Mouse (Mus musculus): Measurements from ENCODE around the gene Perm1. TPM values are rescaled to one million over a fixed set of nuclear protein-coding genes. Genes with fewer than 3 reads are reported as not detected.

The Perm1 gene
- 0.45 and 0.91 TPM in 2 replicates for polyA plus RNA-seq (2015; fragmentation: Nextera tagmentation; extraction: Ambion mirVana)

DNA sequence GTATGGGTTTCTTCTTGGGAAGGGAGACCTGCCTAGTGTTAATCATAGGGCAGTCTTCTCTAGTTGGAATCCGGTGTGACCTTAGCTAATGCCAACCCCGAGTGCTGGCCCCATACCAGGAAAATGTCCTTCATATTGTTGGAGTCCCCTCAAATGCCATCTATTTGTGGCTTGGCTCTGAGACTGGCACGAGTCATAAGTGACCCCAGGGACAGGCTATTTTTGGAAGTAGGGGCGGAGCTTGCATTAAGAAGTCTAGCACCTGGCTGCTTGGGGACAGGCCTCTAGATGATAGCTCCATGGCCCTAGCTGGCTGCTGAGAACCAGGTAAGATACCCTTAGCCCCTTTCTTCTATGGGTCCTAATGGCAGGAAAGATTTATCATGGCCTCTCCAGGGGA is at the start of gene Perm1:
TSS of gene Perm1 (plus strand) at position 220 of the 400 bp plus-strand sequence.
- no peak within 1 kb of the TSS for H3K4me2 ChIP-seq (ENCODE audit: low read depth, low read length)
- no peaks in the 10 kb centered on the region for H3K36me3 ChIP-seq (ENCODE audit: control insufficient read depth, insufficient read depth, low read length)
- no peak for ATAC-seq (ENCODE audit: low read depth)
- H3K4me1 ChIP-seq (replicated peaks; ENCODE audit: control insufficient read depth, insufficient read depth, low read length): no peaks in the 10 kb centered on the region
- H3K4me3 ChIP-seq (ENCODE audit: low read length): no peak within 1 kb of the TSS
- 57% methylated on average over 4 of the region's 4 CpGs for WGBS
- H3K27me3 ChIP-seq (ENCODE audit: control insufficient read depth, insufficient read depth, low read depth, low read length): no peaks in the 10 kb centered on the region
- H3K9me3 ChIP-seq (ENCODE audit: control insufficient read depth, low read length): no peaks in the 10 kb centered on the region
- no peak within 1 kb of the TSS for H3K27ac ChIP-seq (ENCODE audit: low read length)
- no peak within 1 kb of the TSS for H3K9ac ChIP-seq (ENCODE audit: low read length)

DNA sequence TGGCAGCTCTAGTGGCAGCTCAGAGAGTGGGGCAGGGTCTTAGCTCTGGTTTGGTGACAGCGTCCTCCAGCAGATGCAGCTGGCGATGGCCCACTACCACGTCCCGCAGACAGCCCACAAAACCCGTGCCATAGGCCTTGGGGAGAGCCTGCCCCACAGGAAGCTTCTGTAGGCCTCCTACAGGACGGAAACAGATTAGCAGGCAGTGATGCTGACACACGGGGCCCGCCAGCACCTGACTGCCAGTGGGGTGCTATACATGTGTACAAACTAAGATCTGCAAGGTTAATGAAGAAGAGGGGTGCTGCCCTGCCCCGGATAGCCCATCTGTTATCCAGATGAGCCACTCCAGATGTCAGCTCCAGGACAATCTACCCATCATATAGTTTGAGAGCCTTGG is 49.2 kb upstream of the Perm1 start:
- Histone ChIP-seq H3K4me3 (ENCODE audit: low read length) (no peak overlapping the region), H3K36me3 (ENCODE audit: control insufficient read depth, insufficient read depth, low read length) (peaks cover 45% of the 10 kb centered on the region), H3K4me2 (ENCODE audit: low read depth, low read length) (no peak overlapping the region), H3K9me3 (ENCODE audit: control insufficient read depth, low read length) (peaks cover 6% of the 10 kb centered on the region), H3K27ac (ENCODE audit: low read length) (no peak overlapping the region), H3K4me1 (replicated peaks; ENCODE audit: control insufficient read depth, insufficient read depth, low read length) (no peaks in the 10 kb centered on the region), H3K27me3 (ENCODE audit: control insufficient read depth, insufficient read depth, low read depth, low read length) (no peaks in the 10 kb centered on the region), H3K9ac (ENCODE audit: low read length) (no peak overlapping the region)
- WGBS: 89% methylated on average over 9 of the region's 9 CpGs
- no peak for ATAC-seq (ENCODE audit: low read depth)

DNA sequence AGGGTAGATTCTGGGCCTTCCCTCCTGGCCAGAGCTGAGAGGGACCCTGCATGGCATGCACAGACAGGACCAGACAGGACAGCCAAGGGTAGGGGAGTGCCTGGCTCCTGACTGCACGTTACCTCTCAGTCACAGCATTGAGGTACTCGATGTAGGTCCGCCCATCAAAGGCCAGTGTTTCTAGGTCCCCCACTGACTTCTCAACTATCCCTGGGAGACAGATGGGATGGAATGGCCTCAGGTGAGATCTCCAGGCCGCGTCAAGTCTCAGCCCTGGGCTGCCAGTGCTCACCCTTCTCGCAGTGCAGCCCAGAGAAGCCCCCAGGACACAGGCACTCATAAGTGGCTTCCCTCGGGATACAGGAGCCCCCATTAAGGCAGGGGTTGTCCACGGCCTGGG is 47.1 kb upstream of the Perm1 start:
- Histone ChIP-seq H3K9ac (ENCODE audit: low read length) (no peak overlapping the region), H3K9me3 (ENCODE audit: control insufficient read depth, low read length) (no peaks in the 10 kb centered on the region), H3K4me3 (ENCODE audit: low read length) (no peak overlapping the region), H3K36me3 (ENCODE audit: control insufficient read depth, insufficient read depth, low read length) (peaks cover 53% of the 10 kb centered on the region), H3K4me1 (replicated peaks; ENCODE audit: control insufficient read depth, insufficient read depth, low read length) (no peaks in the 10 kb centered on the region), H3K4me2 (ENCODE audit: low read depth, low read length) (no peak overlapping the region), H3K27ac (ENCODE audit: low read length) (no peak overlapping the region), H3K27me3 (ENCODE audit: control insufficient read depth, insufficient read depth, low read depth, low read length) (no peaks in the 10 kb centered on the region)
- no peak for ATAC-seq (ENCODE audit: low read depth)
- 90% methylated on average over 8 of the region's 8 CpGs for WGBS

DNA sequence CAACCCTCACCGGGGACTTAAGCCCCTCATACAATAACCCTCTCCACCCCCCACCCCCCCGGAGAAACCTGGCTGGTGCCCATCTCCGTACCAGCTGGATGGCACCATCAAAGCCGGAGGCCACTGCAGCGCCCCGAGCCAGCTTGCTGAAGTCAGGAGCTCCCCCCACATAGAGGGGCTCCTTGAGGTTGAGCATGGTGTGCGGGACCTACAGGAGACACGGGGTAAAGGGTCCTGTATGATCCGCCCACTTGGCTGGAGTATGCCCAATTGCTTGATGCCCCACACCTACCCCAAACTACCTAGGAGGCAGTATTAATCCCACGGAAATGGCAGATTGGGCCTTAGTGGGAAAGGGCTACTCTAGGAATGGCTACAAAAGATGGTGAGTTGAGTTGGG is 46.5 kb upstream of the Perm1 start:
- peaks cover 56% of the 10 kb centered on the region for H3K36me3 ChIP-seq (ENCODE audit: control insufficient read depth, insufficient read depth, low read length)
- no peak overlapping the region for H3K9ac ChIP-seq (ENCODE audit: low read length)
- H3K4me3 ChIP-seq (ENCODE audit: low read length): no peak overlapping the region
- no peaks in the 10 kb centered on the region for H3K27me3 ChIP-seq (ENCODE audit: control insufficient read depth, insufficient read depth, low read depth, low read length)
- no peak for ATAC-seq (ENCODE audit: low read depth)
- H3K4me1 ChIP-seq (replicated peaks; ENCODE audit: control insufficient read depth, insufficient read depth, low read length): no peaks in the 10 kb centered on the region
- H3K27ac ChIP-seq (ENCODE audit: low read length): no peak overlapping the region
- H3K4me2 ChIP-seq (ENCODE audit: low read depth, low read length): no peak overlapping the region
- no peaks in the 10 kb centered on the region for H3K9me3 ChIP-seq (ENCODE audit: control insufficient read depth, low read length)
- WGBS: 92% methylated on average over 10 of the region's 10 CpGs

DNA sequence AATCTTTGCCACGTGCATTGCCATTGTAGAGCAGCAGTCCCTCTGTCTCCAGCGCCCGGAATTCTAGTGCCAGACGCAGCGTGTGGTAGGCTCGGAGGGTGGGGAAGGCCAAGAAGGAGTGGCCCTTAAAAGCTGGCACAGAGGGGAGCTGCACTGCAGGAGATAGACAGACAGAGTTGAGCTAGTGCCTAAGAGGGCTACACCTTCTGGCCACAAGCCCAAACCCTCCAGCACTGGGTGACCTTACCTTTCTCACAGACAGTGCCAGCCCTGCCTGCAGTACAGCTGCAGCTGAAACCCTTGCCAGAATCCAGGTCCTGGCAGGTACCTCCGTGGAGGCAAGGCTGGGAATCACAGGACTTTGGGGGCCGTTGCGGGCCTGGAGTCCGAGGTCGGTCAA is 43.8 kb upstream of the Perm1 start:
- peaks cover 71% of the 10 kb centered on the region for H3K36me3 ChIP-seq (ENCODE audit: control insufficient read depth, insufficient read depth, low read length)
- H3K4me2 ChIP-seq (ENCODE audit: low read depth, low read length): no peak overlapping the region
- no peak for ATAC-seq (ENCODE audit: low read depth)
- no peaks in the 10 kb centered on the region for H3K27me3 ChIP-seq (ENCODE audit: control insufficient read depth, insufficient read depth, low read depth, low read length)
- H3K27ac ChIP-seq (ENCODE audit: low read length): no peak overlapping the region
- H3K4me3 ChIP-seq (ENCODE audit: low read length): no peak overlapping the region
- H3K4me1 ChIP-seq (replicated peaks; ENCODE audit: control insufficient read depth, insufficient read depth, low read length): no peaks in the 10 kb centered on the region
- H3K9me3 ChIP-seq (ENCODE audit: control insufficient read depth, low read length): no peaks in the 10 kb centered on the region
- WGBS: 95% methylated on average over 11 of the region's 11 CpGs
- no peak overlapping the region for H3K9ac ChIP-seq (ENCODE audit: low read length)

DNA sequence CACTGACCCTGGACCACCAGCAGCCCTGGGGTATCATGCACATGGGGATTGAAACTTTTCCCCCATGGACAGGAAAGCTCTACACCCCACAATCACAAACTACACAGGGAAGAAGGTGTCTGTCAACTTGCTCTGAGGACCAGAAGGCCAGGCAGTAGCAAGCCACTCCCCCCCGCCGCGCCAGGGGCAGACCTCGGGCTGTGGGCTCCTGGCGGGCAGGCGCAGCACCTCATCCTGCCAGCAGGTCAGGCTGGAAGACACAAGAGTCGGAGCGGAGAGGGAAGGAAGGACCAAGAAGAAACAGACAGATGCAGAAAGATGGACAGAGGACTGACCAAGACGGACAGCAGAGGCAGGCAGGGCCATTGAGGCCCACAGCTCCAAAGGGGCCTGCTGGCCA is 38.0 kb upstream of the Perm1 start:
- no peaks in the 10 kb centered on the region for H3K4me1 ChIP-seq (replicated peaks; ENCODE audit: control insufficient read depth, insufficient read depth, low read length)
- H3K4me3 ChIP-seq (ENCODE audit: low read length): no peak overlapping the region
- no peaks in the 10 kb centered on the region for H3K9me3 ChIP-seq (ENCODE audit: control insufficient read depth, low read length)
- 88% methylated on average over 9 of the region's 9 CpGs for WGBS
- H3K27me3 ChIP-seq (ENCODE audit: control insufficient read depth, insufficient read depth, low read depth, low read length): no peaks in the 10 kb centered on the region
- H3K4me2 ChIP-seq (ENCODE audit: low read depth, low read length): no peak overlapping the region
- H3K9ac ChIP-seq (ENCODE audit: low read length): no peak overlapping the region
- no peak overlapping the region for H3K27ac ChIP-seq (ENCODE audit: low read length)
- peaks cover 56% of the 10 kb centered on the region for H3K36me3 ChIP-seq (ENCODE audit: control insufficient read depth, insufficient read depth, low read length)
- ATAC-seq (ENCODE audit: low read depth): no peak

DNA sequence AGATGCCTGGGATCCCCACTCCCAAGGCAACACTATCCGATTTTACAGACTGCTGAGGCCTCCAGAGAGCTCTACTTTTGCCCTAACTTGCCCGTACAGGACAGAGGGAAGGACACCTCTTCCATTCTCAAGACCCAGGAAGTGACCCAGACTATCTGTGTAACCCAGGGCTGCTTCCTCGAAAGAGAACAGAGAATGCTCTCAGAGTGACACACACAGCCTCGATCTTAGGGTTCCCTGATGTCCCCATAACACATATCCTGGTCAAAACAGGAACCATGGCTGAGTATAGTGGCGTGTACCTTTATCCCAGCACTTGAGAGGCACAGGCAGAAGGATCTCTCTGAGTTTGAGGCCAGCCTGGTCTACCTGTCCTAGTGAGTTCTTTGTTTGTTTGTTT is 31.9 kb upstream of the Perm1 start:
- WGBS: 86% methylated on average over 5 of the region's 5 CpGs
- Histone ChIP-seq H3K4me1 (replicated peaks; ENCODE audit: control insufficient read depth, insufficient read depth, low read length) (peaks cover 14% of the 10 kb centered on the region), H3K4me2 (ENCODE audit: low read depth, low read length) (no peak overlapping the region), H3K4me3 (ENCODE audit: low read length) (no peak overlapping the region), H3K9ac (ENCODE audit: low read length) (no peak overlapping the region), H3K36me3 (ENCODE audit: control insufficient read depth, insufficient read depth, low read length) (peaks cover 7% of the 10 kb centered on the region), H3K27ac (ENCODE audit: low read length) (no peak overlapping the region), H3K27me3 (ENCODE audit: control insufficient read depth, insufficient read depth, low read depth, low read length) (no peaks in the 10 kb centered on the region), H3K9me3 (ENCODE audit: control insufficient read depth, low read length) (no peaks in the 10 kb centered on the region)
- ATAC-seq (ENCODE audit: low read depth): no peak

DNA sequence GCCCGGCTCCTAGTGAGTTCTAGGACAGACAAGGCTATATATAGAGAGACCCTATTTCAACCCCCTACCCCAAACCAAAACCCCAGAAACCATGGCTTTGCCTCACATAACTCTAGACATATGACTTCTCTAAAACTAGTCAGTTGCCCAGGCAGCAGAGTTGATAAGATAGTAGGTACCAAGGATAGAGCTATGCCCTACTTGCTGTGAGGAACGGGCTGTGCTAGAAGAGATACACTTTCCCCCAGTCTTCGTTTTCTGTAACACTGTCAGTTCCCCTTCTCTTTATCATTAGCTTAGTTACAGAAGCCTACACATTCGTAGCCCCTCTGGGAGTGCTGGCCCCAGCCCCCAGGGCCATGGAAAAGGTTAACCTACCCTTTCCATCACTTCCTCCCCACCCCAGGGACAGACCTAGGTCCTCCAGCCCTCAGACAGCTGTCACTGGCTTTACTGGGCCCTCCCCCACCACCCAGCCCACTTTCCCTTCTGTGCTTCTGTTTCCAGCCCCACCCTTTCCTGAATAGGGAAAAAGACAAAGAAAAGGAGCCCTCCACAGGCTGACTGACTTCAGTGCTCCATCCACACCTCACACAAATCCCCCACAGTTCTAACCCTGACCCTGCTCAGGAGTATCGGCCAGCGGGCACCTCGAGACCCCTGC is 31.2 kb upstream of the Perm1 start:
- H3K27ac ChIP-seq (ENCODE audit: low read length): no peak overlapping the region
- no peaks in the 10 kb centered on the region for H3K9me3 ChIP-seq (ENCODE audit: control insufficient read depth, low read length)
- ATAC-seq (ENCODE audit: low read depth): no peak
- H3K4me3 ChIP-seq (ENCODE audit: low read length): no peak overlapping the region
- no peak overlapping the region for H3K4me2 ChIP-seq (ENCODE audit: low read depth, low read length)
- peaks cover 6% of the 10 kb centered on the region for H3K36me3 ChIP-seq (ENCODE audit: control insufficient read depth, insufficient read depth, low read length)
- peaks cover 21% of the 10 kb centered on the region for H3K4me1 ChIP-seq (replicated peaks; ENCODE audit: control insufficient read depth, insufficient read depth, low read length)
- 78% methylated on average over 7 of the region's 7 CpGs for WGBS
- H3K27me3 ChIP-seq (ENCODE audit: control insufficient read depth, insufficient read depth, low read depth, low read length): no peaks in the 10 kb centered on the region
- H3K9ac ChIP-seq (ENCODE audit: low read length): no peak overlapping the region

DNA sequence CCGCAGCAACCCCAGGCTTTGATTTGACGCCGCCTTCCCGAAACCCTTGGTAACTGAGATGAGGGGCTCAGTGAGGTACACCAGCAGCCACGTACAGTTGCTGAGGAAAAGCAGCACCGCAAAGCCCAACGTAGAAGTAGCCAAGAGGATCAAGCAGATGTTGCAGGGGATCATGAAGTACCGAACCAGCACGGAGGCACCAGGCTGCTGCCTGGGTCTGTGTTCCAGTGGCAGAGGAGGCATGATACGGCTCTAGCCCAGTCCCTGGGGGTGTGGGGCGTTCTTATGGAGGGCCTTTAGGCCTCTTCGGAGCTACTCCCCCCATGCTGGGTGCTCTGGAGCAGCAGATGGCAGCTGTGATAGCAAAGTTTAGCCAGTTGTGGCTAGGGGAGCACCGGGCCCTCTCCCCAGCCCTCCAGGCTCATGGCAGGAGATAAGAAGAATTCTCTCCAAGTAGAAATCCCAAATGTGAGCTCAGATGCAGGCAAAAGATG is 30.2 kb upstream of the Perm1 start:
- Histone ChIP-seq H3K9ac (ENCODE audit: low read length) (peak overlapping the region; percentile 43), H3K9me3 (ENCODE audit: control insufficient read depth, low read length) (no peaks in the 10 kb centered on the region), H3K27me3 (ENCODE audit: control insufficient read depth, insufficient read depth, low read depth, low read length) (no peaks in the 10 kb centered on the region), H3K4me2 (ENCODE audit: low read depth, low read length) (peak overlapping the region; percentile 39), H3K27ac (ENCODE audit: low read length) (no peak overlapping the region), H3K4me1 (replicated peaks; ENCODE audit: control insufficient read depth, insufficient read depth, low read length) (peaks cover 23% of the 10 kb centered on the region), H3K4me3 (ENCODE audit: low read length) (peak overlapping the region; percentile 20), H3K36me3 (ENCODE audit: control insufficient read depth, insufficient read depth, low read length) (peaks cover 9% of the 10 kb centered on the region)
- WGBS: 84% methylated on average over 13 of the region's 13 CpGs
- no peak for ATAC-seq (ENCODE audit: low read depth)

All from lung, embryonic 16.5 days (tissue).